Mouse (Mus musculus) left cerebral cortex, adult 9 months (tissue): ENCODE results near the gene Galk2.
A peak's percentile ranks its signal among the peaks of the same experiment; 100 is the strongest.

Source experiments
- DNase-seq, 2 experiments: peaks; one replicate each; pipeline ENCODE4 v3.0.0; 2022; ENCODE audit warnings: low spot score in 2 of 2

Gene Galk2

GRCm38 (mm10) chr2:125858521-125859280, at the start of gene Galk2, which contains the start of gene Cops2:
Galk2 (plus strand) TSS chr2:125859109.
Cops2 (minus strand) TSS chr2:125859139.
- peak; percentile 85 to 97 for DNase-seq

DNA sequence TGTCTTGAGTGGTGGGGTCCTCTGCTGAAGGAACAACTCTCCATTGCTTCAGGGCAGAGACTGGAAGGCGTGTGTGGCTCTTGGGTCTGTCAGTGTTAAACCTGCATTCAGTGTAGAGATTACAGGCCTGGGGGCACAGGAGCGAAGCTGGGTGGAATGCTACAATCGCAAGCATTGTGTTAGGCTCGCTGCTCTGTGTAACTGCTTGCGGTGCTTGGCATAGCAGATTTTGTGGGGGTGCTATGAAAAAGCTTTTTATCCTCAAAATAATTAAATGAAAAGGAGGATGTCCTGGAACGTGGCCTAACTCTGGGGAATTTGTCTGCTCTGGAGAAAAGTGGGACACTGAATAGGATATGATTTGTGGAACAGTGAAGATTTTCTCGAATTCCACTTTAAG, 49.4 kb upstream of the Galk2 start:
- DNase-seq, result peak in 1 of 2 experiments; percentile 69

GRCm38 (mm10) chr2:125811332-125811731, 47.6 kb upstream of the Galk2 start:
- no peak for DNase-seq

DNA sequence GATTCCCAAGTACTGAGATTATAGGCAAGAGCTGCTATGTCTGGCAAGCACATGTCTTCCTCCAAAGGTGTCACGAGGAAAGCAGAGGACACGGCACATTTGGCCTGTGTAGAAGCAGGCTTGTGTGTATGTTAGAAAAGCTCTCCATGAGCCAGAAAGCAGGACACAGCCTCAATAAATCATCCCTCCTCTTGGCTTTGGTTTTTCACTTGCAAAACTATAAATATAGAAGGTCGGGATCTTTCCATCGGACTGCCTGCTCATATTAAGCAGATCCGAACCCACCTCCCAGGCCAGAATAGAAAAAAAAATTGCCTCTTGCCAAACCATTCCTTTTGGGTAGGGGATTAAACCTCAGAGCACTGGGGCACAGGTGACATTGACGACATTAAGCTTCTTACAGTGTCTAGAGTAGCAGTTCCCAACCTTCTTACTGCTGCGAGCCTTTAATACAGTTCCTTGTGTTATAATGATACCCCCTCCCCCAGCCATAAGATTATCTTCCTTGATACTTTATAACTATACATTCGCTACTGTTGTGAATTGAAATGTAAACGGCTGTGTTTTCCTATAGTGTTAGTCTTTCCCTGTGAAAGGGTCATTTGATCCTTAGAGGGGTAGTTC, 44.8 kb upstream of the Galk2 start:
- no peak for DNase-seq

DNA sequence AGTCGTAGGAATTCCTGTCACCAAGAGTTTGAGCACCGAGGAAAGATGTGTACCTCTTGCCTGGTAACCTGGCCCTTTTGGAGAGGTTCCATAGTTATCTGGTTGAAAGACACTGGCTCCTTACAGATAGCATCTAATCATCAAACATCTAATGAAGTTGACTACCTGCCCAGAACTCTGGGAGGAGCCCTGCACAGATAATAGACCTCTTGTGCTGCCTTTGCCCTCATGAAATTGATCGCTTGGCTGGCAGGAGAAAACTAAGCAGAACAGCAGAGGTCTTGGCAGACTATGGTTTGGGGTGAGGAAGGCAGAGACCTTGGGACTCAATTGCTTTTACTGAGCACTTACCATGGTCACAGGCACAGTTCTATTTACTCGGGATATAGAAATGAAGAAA, 38.5 kb upstream of the Galk2 start:
- no peak for DNase-seq

DNA sequence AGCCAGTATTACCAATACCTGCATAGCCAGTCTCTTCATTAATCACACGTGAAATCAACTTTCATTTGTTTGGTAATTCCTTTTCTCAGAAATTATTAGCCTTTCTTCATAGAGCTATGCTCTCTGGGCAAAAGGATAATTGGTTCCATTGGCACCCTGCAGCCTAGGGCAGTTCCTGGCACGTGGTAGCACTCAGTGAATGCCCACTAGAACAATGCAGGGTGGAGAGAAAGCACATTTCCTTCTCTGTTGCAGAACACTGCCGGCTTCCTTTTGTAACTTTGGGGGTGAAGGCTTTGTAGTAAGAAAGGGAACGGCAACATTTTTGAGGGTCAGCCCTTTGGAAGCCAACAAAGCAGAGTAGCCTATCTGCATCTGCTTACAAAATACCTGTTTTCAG, 32.7 kb upstream of the Galk2 start:
- DNase-seq, result no peak

DNA sequence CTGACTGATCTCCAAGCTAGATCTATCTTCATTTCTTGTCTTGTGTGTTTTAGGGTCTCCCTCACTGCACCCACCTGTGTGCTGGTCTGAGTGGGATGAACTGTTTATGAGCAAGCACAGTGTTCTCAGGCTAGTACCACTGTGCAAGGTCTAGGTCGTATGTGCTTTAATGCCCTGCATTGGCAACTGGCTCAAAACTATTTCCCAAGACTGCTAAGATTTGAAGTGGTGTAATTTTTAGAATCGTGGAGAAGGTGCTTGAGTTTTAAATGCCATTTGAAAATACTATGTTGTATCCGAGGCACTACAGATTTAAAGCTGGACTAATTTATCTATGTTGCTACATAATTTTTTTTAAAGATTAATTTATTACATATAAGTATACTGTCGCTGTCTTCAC, 31.0 kb upstream of the Galk2 start:
- DNase-seq, result no peak

DNA sequence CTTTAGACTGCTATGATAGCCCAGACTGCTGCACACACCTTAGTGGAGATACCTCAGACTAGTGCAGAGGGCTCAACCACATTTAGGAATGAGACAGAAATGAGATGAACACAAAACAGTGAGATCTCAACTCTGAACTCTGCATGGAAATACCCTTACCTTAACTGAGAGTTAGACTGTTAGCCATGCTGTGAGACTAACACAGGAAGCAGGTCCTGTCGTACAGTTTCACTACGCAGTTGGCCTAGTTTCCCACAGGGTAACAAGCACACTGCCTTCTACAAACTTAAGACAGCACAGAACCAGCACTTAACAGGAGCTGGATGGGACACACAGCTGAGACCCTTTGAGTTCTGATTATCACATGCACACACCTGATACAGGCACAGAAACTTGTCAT, 29.0 kb upstream of the Galk2 start:
- no peak for DNase-seq

- DNase-seq, result no peak
Measured at GRCm38 (mm10) chr2:125838091-125838490, 20.8 kb upstream of the Galk2 start.

DNA sequence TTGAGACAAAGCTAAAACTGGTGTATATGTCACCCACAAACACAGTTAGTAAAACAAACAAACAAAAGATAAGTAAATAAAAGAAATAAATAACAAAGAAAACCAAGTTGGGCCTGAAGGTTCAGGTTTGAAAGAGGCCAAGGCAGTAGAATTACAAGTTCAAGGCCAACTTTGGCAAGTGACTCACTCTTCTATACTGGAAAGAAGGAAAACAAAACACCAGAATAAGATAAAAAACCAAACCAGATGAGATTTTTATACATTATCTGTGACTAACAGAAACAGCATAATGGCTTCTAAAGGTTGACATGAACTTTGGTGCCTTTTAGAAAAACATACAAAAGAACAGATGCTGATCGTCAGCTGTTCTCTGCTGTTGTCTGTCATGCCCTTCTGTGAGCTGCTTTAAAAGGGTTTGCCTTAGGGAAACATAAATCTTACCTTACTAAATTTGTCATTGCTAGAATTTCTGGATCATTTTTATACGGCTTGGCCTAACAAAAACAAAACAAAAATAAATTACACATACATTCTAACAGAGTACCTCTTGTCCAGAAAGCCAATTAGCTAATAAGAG, 20.1 kb upstream of the Galk2 start:
- no peak for DNase-seq

GRCm38 (mm10) chr2:125851237-125851636, 7.7 kb upstream of the Galk2 start:
- no peak for DNase-seq

GRCm38 (mm10) chr2:125857707-125858106, 1.2 kb upstream of the Galk2 start:
- DNase-seq, result no peak

GRCm38 (mm10) chr2:125863799-125864198, 4.9 kb downstream of the Galk2 start:
- no peak for DNase-seq

- DNase-seq, result no peak
Measured at GRCm38 (mm10) chr2:125864551-125864950, 5.6 kb downstream of the Galk2 start.

- DNase-seq, result no peak
Measured at GRCm38 (mm10) chr2:125865585-125865984, 6.7 kb downstream of the Galk2 start.

GRCm38 (mm10) chr2:125866058-125866740, 7.3 kb downstream of the Galk2 start:
- peak in 1 of 2 experiments; percentile 47 for DNase-seq

DNA sequence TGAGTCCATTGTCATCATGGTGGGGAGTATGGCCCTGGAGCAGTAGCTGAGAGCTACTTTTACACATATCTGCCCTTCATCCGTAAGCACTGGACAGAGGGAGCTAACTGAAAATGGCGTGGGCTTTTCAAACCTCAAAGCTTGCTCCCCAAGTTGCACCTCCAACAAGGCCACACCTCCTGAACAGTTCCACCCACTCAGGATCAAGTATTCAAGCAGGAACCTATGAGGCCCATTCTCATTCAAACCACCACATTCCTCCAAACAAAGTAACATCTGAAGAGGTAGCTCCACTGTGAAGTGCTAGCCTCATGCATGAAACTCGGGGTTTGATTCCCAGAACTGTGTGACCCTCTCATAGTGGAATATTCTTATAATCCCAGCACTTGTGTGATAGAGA, 9.4 kb downstream of the Galk2 start:
- DNase-seq, result no peak

GRCm38 (mm10) chr2:125870159-125870558, 11.2 kb downstream of the Galk2 start:
- DNase-seq, result no peak

- no peak for DNase-seq
Measured at GRCm38 (mm10) chr2:125885891-125886576, 27.1 kb downstream of the Galk2 start.

DNA sequence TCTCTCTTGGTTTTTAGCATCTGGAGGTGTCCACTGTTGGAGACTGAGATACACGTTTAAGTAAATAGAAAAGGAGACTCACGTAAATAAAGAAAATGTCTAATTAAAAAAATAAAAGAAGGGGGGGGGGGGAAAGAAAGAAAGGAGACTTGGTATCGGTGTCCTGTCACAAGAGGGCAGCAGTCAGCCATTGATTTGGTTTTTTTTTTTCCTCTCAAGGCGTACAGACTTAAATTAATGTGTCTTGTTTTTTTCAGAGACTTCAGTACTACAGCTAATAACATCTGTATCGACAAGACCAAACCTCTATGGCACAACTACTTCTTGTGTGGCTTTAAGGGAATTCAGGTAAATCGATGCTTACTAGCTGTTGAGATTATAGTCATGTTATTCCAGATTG, 34.2 kb downstream of the Galk2 start:
- peak in 1 of 2 experiments; percentile 11 for DNase-seq

GRCm38 (mm10) chr2:125895099-125895498, 36.2 kb downstream of the Galk2 start:
- DNase-seq, result peak in 1 of 2 experiments; percentile 7

- no peak for DNase-seq
Measured at GRCm38 (mm10) chr2:125896355-125896754, 37.4 kb downstream of the Galk2 start.
